Mouse (Mus musculus) liver, embryonic 14 days (tissue): Measurements from ENCODE around the gene Ubac2. TPM values are rescaled to one million over a fixed set of nuclear protein-coding genes. Genes with fewer than 3 reads are reported as not detected.

ENCODE experiments used
- polyA plus RNA-seq: library from polyadenylated mRNA; depleted of rRNA; stranded (reverse); fragments of >200 nt; gene quantifications from 2 replicates; pipeline ENCODE4 v1.2.3, GENCODE M21; 2012; rRNA removed

Ubac2 gene
- polyA plus RNA-seq: 8.7 and 10.5 TPM in 2 replicates

DNA sequence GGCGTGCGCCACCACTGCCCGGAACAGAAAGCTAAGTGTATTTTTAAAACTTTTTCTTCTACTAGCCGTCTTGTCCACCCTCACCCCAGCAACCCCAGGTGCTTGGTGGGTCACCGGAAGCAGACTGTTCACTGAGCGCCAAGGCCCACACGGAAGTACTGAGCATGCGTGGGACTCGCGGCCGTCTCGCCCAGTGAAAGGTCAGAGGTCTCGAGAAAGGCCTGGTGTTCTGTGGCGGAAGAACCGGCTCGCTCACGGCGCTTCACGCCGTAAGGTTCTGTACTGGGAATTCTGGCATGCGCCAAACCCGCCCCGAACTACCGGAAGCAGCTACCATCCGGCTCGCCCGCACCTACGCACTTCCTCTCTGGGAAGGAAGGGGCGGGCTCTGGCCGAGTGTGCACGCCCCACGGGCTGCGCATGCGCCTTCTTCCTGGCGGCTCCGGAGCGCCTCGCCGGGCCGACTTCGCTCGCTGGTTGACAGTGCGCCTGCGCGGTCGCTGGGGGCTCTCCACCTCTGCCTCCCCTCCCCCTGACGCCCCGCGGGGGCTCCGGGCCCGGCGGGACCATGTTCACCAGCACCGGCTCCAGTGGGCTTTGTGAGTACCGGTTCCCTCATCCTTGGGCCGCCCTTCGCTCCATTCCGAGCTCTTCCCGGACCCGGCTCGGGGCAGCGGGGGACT, at the start of gene Ubac2:
Ubac2 (plus strand) TSS at position 445 of the 683 bp plus-strand sequence.

DNA sequence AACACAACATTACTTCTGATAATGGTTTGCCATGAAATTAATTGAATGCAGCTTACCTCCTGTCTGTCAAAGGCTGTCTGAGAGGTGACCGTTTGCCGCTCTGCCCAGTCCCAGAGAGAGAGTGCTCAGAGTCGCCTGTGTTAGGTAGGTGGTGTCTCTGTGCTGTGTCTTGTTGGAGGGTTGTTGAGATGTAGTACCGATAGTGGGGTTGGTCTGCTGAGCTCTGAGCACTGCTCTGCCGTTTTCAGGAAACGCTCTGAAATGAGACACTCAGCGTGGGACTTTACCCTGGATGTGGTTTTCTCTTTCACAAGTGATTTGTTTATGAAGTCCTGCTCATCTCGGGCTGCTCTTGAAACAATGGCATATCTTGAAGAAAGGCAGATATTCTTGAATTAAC, 37.2 kb downstream of the Ubac2 start, which contains the start of gene Gpr18:
Gpr18 (minus strand) TSS at position 161 of the 400 bp plus-strand sequence.

DNA sequence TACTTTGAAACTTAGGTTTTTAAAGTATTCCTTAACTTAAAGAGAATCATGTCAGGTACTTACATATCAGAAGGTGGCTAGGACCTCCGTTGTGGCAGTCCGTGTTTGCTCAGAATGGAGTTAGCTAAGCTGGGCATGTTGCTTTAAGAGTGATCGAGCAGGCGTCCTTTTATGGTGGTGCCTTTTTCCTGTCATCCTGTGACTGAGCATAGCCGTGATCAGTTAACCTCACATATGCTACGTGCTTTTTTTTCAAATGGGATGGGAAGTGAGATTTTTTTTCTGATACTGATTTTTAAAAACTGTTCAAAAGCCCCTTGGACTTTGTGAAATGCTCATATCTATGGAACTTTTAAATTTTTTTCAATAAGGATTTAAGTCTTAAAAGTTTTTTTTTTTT, 86.6 kb downstream of the Ubac2 start, which contains the start of gene Gpr183:
Gpr183 (minus strand) TSS at position 206 of the 400 bp plus-strand sequence.

DNA sequence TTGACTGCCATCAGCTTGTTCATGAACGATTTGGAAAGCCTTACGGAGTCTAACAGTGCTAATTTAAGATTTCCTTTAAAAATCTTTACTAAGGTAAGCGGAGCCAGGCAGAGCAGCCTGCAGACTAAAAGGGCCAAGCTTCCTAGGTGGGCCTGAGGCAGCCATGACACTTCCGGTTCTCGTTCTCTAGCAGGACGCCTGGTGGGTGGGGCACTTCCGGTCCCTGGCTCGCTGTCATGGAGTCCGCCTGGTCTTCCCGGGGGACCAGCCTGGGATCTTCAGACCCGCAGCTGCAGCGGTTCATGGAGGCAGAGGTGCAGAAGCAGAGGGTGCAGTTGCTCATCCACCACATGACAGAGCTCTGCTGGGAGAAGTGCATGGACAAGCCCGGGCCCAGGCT, 156.0 kb downstream of the Ubac2 start, which contains the start of gene Timm8a2:
Timm8a2 (plus strand) TSS at position 224 of the 400 bp plus-strand sequence.

Other genes starting within 250 kb of the Ubac2 start
- 1.7 and 1.8 TPM in 2 replicates for gene Dock9, start 80.8 kb upstream of the Ubac2 start, polyA plus RNA-seq
- 0.08 TPM in 1 of 2 replicates, not detected in the other for gene Gpr18, start 37.2 kb downstream of the Ubac2 start, polyA plus RNA-seq
- gene Gpr183, start 86.6 kb downstream of the Ubac2 start, polyA plus RNA-seq: 0.48 and 0.81 TPM in 2 replicates
- not detected in 2 replicates for gene Timm8a2, start 156.1 kb downstream of the Ubac2 start, polyA plus RNA-seq
- 24.8 and 30.3 TPM in 2 replicates for gene Tm9sf2, start 228.4 kb downstream of the Ubac2 start, polyA plus RNA-seq